Mouse (Mus musculus) adrenal gland, postnatal 36 days (tissue): Measurements from ENCODE around the gene Oxnad1. TPM values are rescaled to one million over a fixed set of nuclear protein-coding genes. Genes with fewer than 3 reads are reported as not detected.
"Not testable (repeated sequence)": the region's sequence is repeated elsewhere in the genome, so short reads cannot be mapped to it uniquely, and the experiment has no call there.

Experiments
- DNase-seq, 2 experiments: peaks; one replicate each; pipeline ENCODE4 v3.0.0; 2021; ENCODE audit warnings: mixed read lengths in 1 of 2
- total RNA-seq, 2 experiments: library from RNA; stranded (reverse); gene quantifications; 2 replicates each; pipeline ENCODE4 v1.2.3; 2021

The Oxnad1 gene
- total RNA-seq, 2 experiments from 2014 or later = 33.9 to 40.8 TPM

GRCm38 (mm10) chr14:32087584-32088248 is 2.5 kb downstream of the Oxnad1 start:
- not testable (repeated sequence) for DNase-seq

- no peak for DNase-seq
Observed at GRCm38 (mm10) chr14:32091124-32091523, 6.0 kb downstream of the Oxnad1 start.

- no peak for DNase-seq
Observed at GRCm38 (mm10) chr14:32091704-32092103, 6.5 kb downstream of the Oxnad1 start.

GRCm38 (mm10) chr14:32093018-32093417 is 7.8 kb downstream of the Oxnad1 start:
- no peak for DNase-seq

- no peak for DNase-seq
Observed at GRCm38 (mm10) chr14:32093500-32094117, 8.4 kb downstream of the Oxnad1 start.

GRCm38 (mm10) chr14:32095646-32096045 is 10.5 kb downstream of the Oxnad1 start:
- no peak for DNase-seq

- DNase-seq = no peak
Observed at GRCm38 (mm10) chr14:32096740-32097139, 11.6 kb downstream of the Oxnad1 start.

GRCm38 (mm10) chr14:32097691-32098090 is 12.5 kb downstream of the Oxnad1 start:
- DNase-seq = no peak

- DNase-seq = no peak
Observed at GRCm38 (mm10) chr14:32098951-32099350, 13.8 kb downstream of the Oxnad1 start.

GRCm38 (mm10) chr14:32103556-32103955 is 18.4 kb downstream of the Oxnad1 start:
- DNase-seq = no peak

- no peak for DNase-seq
Observed at GRCm38 (mm10) chr14:32105663-32106062, 20.5 kb downstream of the Oxnad1 start.

- no peak for DNase-seq
Observed at GRCm38 (mm10) chr14:32106911-32107310, 21.7 kb downstream of the Oxnad1 start.

GRCm38 (mm10) chr14:32112124-32112523 is 26.9 kb downstream of the Oxnad1 start:
- not testable (repeated sequence) for DNase-seq

- DNase-seq = no peak
Observed at GRCm38 (mm10) chr14:32120940-32121919, 36.1 kb downstream of the Oxnad1 start.

- DNase-seq = peak in 1 of 2 experiments; percentile 27
Observed at GRCm38 (mm10) chr14:32121920-32122315, 36.7 kb downstream of the Oxnad1 start.

GRCm38 (mm10) chr14:32124261-32124660 is 39.1 kb downstream of the Oxnad1 start:
- DNase-seq = no peak

GRCm38 (mm10) chr14:32125256-32125655 is 40.1 kb downstream of the Oxnad1 start:
- DNase-seq = not testable (repeated sequence)

GRCm38 (mm10) chr14:32128409-32128808 is 43.2 kb downstream of the Oxnad1 start:
- DNase-seq = no peak

GRCm38 (mm10) chr14:32131836-32132235 is 46.7 kb downstream of the Oxnad1 start:
- DNase-seq = no peak

GRCm38 (mm10) chr14:32134293-32134692 is 49.1 kb downstream of the Oxnad1 start:
- no peak for DNase-seq

GRCm38 (mm10) chr14:32136467-32136866 is 51.3 kb downstream of the Oxnad1 start:
- not testable (repeated sequence) for DNase-seq

GRCm38 (mm10) chr14:32140359-32140965 is 55.3 kb downstream of the Oxnad1 start:
- DNase-seq = no peak
